Mouse (Mus musculus): ENCODE measurements around the gene Emc7. TPM values are rescaled to one million over a fixed set of nuclear protein-coding genes. Genes with fewer than 3 reads are reported as not detected.

The Emc7 gene
- total RNA-seq, 1 experiment, result 16.5 TPM

DNA sequence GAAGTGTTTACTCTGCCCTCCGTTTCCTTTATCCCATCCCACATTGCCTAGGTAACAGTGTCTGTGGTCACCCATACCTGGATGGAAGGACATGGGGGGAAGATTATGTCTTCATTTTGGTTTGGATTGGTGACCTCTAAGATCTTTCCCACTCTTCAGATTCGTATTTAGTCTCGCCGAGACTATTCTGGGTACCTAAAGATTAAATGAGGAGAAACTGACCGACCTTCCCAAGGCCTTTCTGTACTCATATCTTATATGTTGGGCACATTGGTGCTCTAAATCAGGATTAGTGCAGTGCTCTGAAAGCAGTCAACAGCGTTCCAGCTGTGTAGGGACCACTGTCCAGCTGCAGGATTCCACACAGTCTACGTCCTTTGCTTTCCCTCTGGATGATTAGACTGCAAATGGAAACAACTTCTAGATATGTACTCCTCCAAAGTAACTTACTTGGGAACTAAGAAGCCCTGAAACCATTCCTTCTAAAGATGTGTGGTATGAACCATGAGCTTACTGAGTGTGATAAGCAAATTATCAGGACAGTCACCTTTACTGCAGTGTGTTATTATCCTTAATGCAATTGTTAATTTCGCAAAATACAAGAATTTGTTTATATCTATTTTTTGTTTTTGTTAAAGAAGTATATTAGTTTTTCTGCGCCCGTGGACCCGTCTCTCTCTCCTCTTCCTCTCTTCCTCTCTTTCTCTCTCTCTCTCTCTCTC lies 38.9 kb downstream of the Emc7 start:
- DNase-seq (ENCODE audit: low read depth, low spot score), result no peak
- Histone ChIP-seq H3K4me1 (ENCODE audit: control insufficient read depth in 2 of 2, insufficient read depth in 2 of 2, low read length in 2 of 2, poor library complexity in 1 of 2) (peaks cover 6 to 8% of the 10 kb centered on the region in 2 experiments; a peak in 3 of 4 replicates), H3K36me3 (ENCODE audit: control insufficient read depth, insufficient read depth, low read length, poor library complexity, severe bottlenecking) (no peaks in the 10 kb centered on the region), H3K4me3 (ENCODE audit: insufficient read depth in 1 of 2, low read depth in 1 of 2, low read length in 2 of 2, poor library complexity in 1 of 2, severe bottlenecking in 1 of 2) (peak overlapping the region; percentile 85 to 93), H3K9me3 (ENCODE audit: control insufficient read depth, insufficient read depth, low read depth, low read length) (no peaks in the 10 kb centered on the region), H3K9ac (ENCODE audit: insufficient read depth, low read depth, low read length, poor library complexity, severe bottlenecking) (peak overlapping the region; percentile 77), H3K27ac (ENCODE audit: insufficient read depth, low read depth, low read length, poor library complexity, severe bottlenecking) (no peak overlapping the region; the same call in 1 of the 2 replicates)
- in situ Hi-C loops (cut with MboI; ENCODE audit: low sequenced_read_pairs in 2 of 2, unreplicated experiment in 2 of 2), result no loop called here
- no peak for TF ChIP-seq CHD2 (IDR thresholded peaks at IDR 0.05; ENCODE audit: low read depth, low read length)
- no peak for TF ChIP-seq ZNF384 (IDR thresholded peaks at IDR 0.05; ENCODE audit: low read depth, low read length)
- TF ChIP-seq ZC3H11A (IDR thresholded peaks at IDR 0.05; ENCODE audit: borderline replicate concordance, low read depth, low read length), result no peak
- no peak for TF ChIP-seq MAFK (IDR thresholded peaks at IDR 0.05; ENCODE audit: insufficient read depth, low read depth, low read length)
- no peak for TF ChIP-seq HCFC1 (IDR thresholded peaks at IDR 0.05; ENCODE audit: borderline replicate concordance, insufficient read depth, low read length)

DNA sequence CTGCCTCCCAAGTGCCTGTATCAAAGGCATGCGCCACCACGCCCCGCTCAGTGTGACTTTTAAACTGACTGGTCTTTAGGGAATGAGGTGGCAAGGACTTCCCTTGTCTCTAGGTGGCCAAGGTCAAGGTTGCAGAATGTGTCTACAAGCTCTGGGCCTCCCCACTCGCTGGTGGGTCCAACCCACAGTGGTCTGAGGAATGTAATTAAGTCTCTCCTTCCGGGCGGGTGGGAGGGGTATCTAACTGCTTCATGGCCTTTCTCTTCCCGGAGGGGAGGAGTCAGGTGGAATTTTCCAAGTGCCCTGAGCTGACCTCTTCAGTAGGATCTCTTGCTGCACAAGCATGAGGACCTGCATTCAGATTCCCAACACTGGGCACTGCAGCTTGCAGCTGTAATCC lies 43.1 kb downstream of the Emc7 start:
- Histone ChIP-seq H3K27ac (ENCODE audit: insufficient read depth, low read depth, low read length, poor library complexity, severe bottlenecking) (peak overlapping the region; percentile 84; the same call in 1 of the 2 replicates), H3K9ac (ENCODE audit: insufficient read depth, low read depth, low read length, poor library complexity, severe bottlenecking) (no peak overlapping the region; the same call in 1 of the 2 replicates), H3K36me3 (ENCODE audit: control insufficient read depth, insufficient read depth, low read length, poor library complexity, severe bottlenecking) (no peaks in the 10 kb centered on the region), H3K9me3 (ENCODE audit: control insufficient read depth, insufficient read depth, low read depth, low read length) (no peaks in the 10 kb centered on the region), H3K4me1 (ENCODE audit: control insufficient read depth in 2 of 2, insufficient read depth in 2 of 2, low read length in 2 of 2, poor library complexity in 1 of 2) (peaks cover 9% of the 10 kb centered on the region in 2 experiments; a peak in 2 of 4 replicates), H3K4me3 (ENCODE audit: insufficient read depth in 1 of 2, low read depth in 1 of 2, low read length in 2 of 2, poor library complexity in 1 of 2, severe bottlenecking in 1 of 2) (no peak overlapping the region; a peak in 1 of 4 replicates)
- TF ChIP-seq ZNF384 (IDR thresholded peaks at IDR 0.05; ENCODE audit: low read depth, low read length) (no peak), CHD2 (IDR thresholded peaks at IDR 0.05; ENCODE audit: low read depth, low read length) (no peak), HCFC1 (IDR thresholded peaks at IDR 0.05; ENCODE audit: borderline replicate concordance, insufficient read depth, low read length) (no peak), ZC3H11A (IDR thresholded peaks at IDR 0.05; ENCODE audit: borderline replicate concordance, low read depth, low read length) (no peak), MAFK (IDR thresholded peaks at IDR 0.05; ENCODE audit: insufficient read depth, low read depth, low read length) (no peak)
- DNase-seq (ENCODE audit: low read depth, low spot score), result peak; percentile 78
- in situ Hi-C loops (cut with MboI; ENCODE audit: low sequenced_read_pairs in 2 of 2, unreplicated experiment in 2 of 2), result no loop called here

DNA sequence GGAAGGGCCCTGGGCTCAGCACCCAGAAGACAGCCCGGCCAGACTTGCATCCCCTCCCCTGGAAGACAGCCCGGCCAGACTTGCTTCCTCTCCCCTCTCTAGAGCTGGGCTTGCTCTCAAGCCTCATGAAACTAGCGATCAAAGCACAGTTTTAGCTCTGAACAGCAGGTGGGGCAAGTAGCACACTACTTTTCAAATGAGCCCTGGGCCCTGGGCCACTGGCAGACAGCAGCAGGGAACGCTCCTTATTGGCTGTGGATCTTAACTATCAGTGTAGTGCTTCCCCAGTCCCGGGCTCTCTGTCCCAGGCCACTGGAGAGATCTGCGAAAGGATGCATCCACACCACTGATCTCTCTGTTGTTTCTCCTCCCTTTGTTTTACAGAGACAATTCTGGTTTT lies 46.4 kb downstream of the Emc7 start:
- H3K27ac ChIP-seq (ENCODE audit: insufficient read depth, low read depth, low read length, poor library complexity, severe bottlenecking), result 0 out of 2 replicates have a peak overlapping the region, but pooled peaks have one; percentile 5
- TF ChIP-seq ZNF384 (IDR thresholded peaks at IDR 0.05; ENCODE audit: low read depth, low read length) (no peak), CHD2 (IDR thresholded peaks at IDR 0.05; ENCODE audit: low read depth, low read length) (no peak), HCFC1 (IDR thresholded peaks at IDR 0.05; ENCODE audit: borderline replicate concordance, insufficient read depth, low read length) (0 out of 2 replicates have a peak, but pooled peaks have one; percentile 24), ZC3H11A (IDR thresholded peaks at IDR 0.05; ENCODE audit: borderline replicate concordance, low read depth, low read length) (peak; percentile 36; the same call in 1 of the 2 replicates)
- peak; percentile 73 for DNase-seq (ENCODE audit: low read depth, low spot score)
- no peak overlapping the region for H3K9ac ChIP-seq (ENCODE audit: insufficient read depth, low read depth, low read length, poor library complexity, severe bottlenecking)
- H3K36me3 ChIP-seq (ENCODE audit: control insufficient read depth, insufficient read depth, low read length, poor library complexity, severe bottlenecking), result no peaks in the 10 kb centered on the region
- in situ Hi-C loops (cut with MboI; ENCODE audit: low sequenced_read_pairs in 2 of 2, unreplicated experiment in 2 of 2), result no loop called here
- peaks cover 8 to 9% of the 10 kb centered on the region in 2 experiments; a peak in 2 of 4 replicates for H3K4me1 ChIP-seq (ENCODE audit: control insufficient read depth in 2 of 2, insufficient read depth in 2 of 2, low read length in 2 of 2, poor library complexity in 1 of 2)
- no peak overlapping the region for H3K4me3 ChIP-seq (ENCODE audit: insufficient read depth in 1 of 2, low read depth in 1 of 2, low read length in 2 of 2, poor library complexity in 1 of 2, severe bottlenecking in 1 of 2)
- no peaks in the 10 kb centered on the region for H3K9me3 ChIP-seq (ENCODE audit: control insufficient read depth, insufficient read depth, low read depth, low read length)

DNA sequence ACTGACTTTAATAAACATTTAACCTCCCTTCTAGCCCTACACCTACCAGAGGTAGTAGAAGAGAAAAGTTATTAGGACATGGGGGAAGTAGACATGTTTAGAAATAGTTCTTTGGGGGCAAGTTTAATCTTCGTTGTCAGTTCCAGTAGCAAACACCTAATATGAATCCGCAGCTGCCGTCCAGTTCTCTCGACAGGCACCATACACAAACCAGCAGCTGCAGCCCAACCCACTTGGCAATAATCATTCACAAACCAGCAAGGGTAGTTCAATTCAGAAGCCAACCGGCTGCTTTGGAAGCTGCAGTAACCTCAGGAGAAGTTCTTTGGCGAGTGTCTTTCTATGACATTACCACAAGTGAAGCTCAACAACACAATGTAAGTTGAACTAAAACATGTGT lies 49.2 kb downstream of the Emc7 start:
- Histone ChIP-seq H3K4me3 (ENCODE audit: insufficient read depth in 1 of 2, low read depth in 1 of 2, low read length in 2 of 2, poor library complexity in 1 of 2, severe bottlenecking in 1 of 2) (no peak overlapping the region), H3K9ac (ENCODE audit: insufficient read depth, low read depth, low read length, poor library complexity, severe bottlenecking) (no peak overlapping the region), H3K36me3 (ENCODE audit: control insufficient read depth, insufficient read depth, low read length, poor library complexity, severe bottlenecking) (no peaks in the 10 kb centered on the region), H3K27ac (ENCODE audit: insufficient read depth, low read depth, low read length, poor library complexity, severe bottlenecking) (no peak overlapping the region), H3K9me3 (ENCODE audit: control insufficient read depth, insufficient read depth, low read depth, low read length) (no peaks in the 10 kb centered on the region), H3K4me1 (ENCODE audit: control insufficient read depth in 2 of 2, insufficient read depth in 2 of 2, low read length in 2 of 2, poor library complexity in 1 of 2) (peaks cover 3 to 5% of the 10 kb centered on the region in 2 experiments; a peak in 1 of 4 replicates)
- no peak for TF ChIP-seq HCFC1 (IDR thresholded peaks at IDR 0.05; ENCODE audit: borderline replicate concordance, insufficient read depth, low read length)
- no peak for TF ChIP-seq CHD2 (IDR thresholded peaks at IDR 0.05; ENCODE audit: low read depth, low read length)
- TF ChIP-seq ZNF384 (IDR thresholded peaks at IDR 0.05; ENCODE audit: low read depth, low read length), result no peak
- no peak for TF ChIP-seq MAFK (IDR thresholded peaks at IDR 0.05; ENCODE audit: insufficient read depth, low read depth, low read length)
- no peak for TF ChIP-seq ZC3H11A (IDR thresholded peaks at IDR 0.05; ENCODE audit: borderline replicate concordance, low read depth, low read length)
- no peak for DNase-seq (ENCODE audit: low read depth, low spot score)
- in situ Hi-C loops (cut with MboI; ENCODE audit: low sequenced_read_pairs in 2 of 2, unreplicated experiment in 2 of 2), result no loop called here
